Mouse (Mus musculus): ENCODE results near the gene March10.
A peak's percentile ranks its signal among the peaks of the same experiment; 100 is the strongest.

March10 gene

GRCm38 (mm10) chr11:105352954-105353890 is 103.3 kb downstream of the March10 start:
- DNase-seq (ENCODE audit: low spot score): no peak

GRCm38 (mm10) chr11:105352152-105352551 is 104.4 kb downstream of the March10 start:
- no peak for DNase-seq (ENCODE audit: low spot score)

- DNase-seq (ENCODE audit: low spot score): no peak
Observed at GRCm38 (mm10) chr11:105350643-105351042, 105.9 kb downstream of the March10 start.

GRCm38 (mm10) chr11:105349780-105350324 is 106.7 kb downstream of the March10 start:
- no peak for DNase-seq (ENCODE audit: low spot score)

- no peak for DNase-seq (ENCODE audit: low spot score)
Observed at GRCm38 (mm10) chr11:105348495-105348982, 108.0 kb downstream of the March10 start.

- DNase-seq (ENCODE audit: low spot score): peak; percentile 71
Observed at GRCm38 (mm10) chr11:105347162-105348161, 109.1 kb downstream of the March10 start.

- peak; percentile 20 for DNase-seq (ENCODE audit: low spot score)
Observed at GRCm38 (mm10) chr11:105345284-105345683, 111.3 kb downstream of the March10 start.

GRCm38 (mm10) chr11:105338596-105339390 is 117.7 kb downstream of the March10 start:
- no peak for DNase-seq (ENCODE audit: low spot score)

- no peak for DNase-seq (ENCODE audit: low spot score)
Observed at GRCm38 (mm10) chr11:105333867-105334670, 122.5 kb downstream of the March10 start.

- DNase-seq (ENCODE audit: low spot score): no peak
Observed at GRCm38 (mm10) chr11:105332468-105332867, 124.1 kb downstream of the March10 start.

- DNase-seq (ENCODE audit: low spot score): no peak
Observed at GRCm38 (mm10) chr11:105331732-105332131, 124.8 kb downstream of the March10 start.

- DNase-seq (ENCODE audit: low spot score): no peak
Observed at GRCm38 (mm10) chr11:105331129-105331528, 125.4 kb downstream of the March10 start.

GRCm38 (mm10) chr11:105329962-105330361 is 126.6 kb downstream of the March10 start:
- DNase-seq (ENCODE audit: low spot score): no peak

GRCm38 (mm10) chr11:105327101-105327500 is 129.4 kb downstream of the March10 start:
- DNase-seq (ENCODE audit: low spot score): no peak

- no peak for DNase-seq (ENCODE audit: low spot score)
Observed at GRCm38 (mm10) chr11:105323530-105323929, 133.0 kb downstream of the March10 start.

- DNase-seq (ENCODE audit: low spot score): no peak
Observed at GRCm38 (mm10) chr11:105321090-105321489, 135.4 kb downstream of the March10 start.

GRCm38 (mm10) chr11:105317769-105318168 is 138.8 kb downstream of the March10 start:
- DNase-seq (ENCODE audit: low spot score): no peak

GRCm38 (mm10) chr11:105316121-105316520 is 140.4 kb downstream of the March10 start:
- DNase-seq (ENCODE audit: low spot score): no peak

- DNase-seq (ENCODE audit: low spot score): no peak
Observed at GRCm38 (mm10) chr11:105315296-105315695, 141.2 kb downstream of the March10 start.

GRCm38 (mm10) chr11:105313633-105314014 is 142.9 kb downstream of the March10 start:
- DNase-seq (ENCODE audit: low spot score): no peak
